Mouse (Mus musculus): ENCODE data around the gene Zfp560. TPM values are rescaled to one million over a fixed set of nuclear protein-coding genes. Genes with fewer than 3 reads are reported as not detected.
"Not testable (repeated sequence)": the region's sequence is repeated elsewhere in the genome, so short reads cannot be mapped to it uniquely, and the experiment has no call there.

Gene Zfp560
- polyA plus RNA-seq (2012; rRNA removed), result 9.2 and 14.9 TPM in 2 replicates

DNA sequence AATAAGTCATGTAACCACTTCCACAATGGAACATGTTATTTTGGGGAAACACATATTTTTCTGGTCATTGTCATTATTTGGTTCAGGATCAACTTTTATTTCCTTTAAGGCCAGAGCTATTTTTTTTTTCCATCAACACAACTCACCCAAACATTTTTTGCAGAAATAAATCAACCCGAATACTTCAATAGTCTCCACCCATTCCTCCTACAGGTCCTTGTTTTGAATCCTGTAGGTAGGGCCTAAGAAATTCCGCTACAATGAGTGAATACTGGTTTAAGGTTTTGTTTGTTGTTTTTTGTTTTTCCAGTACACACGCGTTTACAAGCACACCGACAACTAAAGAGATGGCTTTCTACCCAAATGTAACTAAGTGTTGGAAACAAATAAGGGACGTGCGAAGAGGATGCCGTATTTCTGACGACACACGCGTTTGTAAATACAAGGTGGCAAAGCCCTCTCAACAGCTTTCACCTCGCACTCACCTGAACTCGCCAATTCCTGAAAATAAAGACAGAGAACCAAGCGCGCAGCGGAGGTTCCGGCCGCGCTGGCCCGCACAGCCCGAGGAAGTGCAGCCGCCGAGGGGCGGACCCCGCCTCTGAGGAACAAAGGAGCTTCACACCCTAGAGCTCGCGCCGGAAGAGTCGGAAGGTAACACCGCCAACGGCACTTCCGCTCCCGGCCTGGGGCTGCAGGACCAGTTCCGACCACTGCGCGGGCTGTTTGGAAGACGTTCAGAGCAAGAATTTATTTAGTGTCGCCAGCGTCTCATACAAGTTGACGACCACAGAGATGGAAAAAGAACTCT, at the start of gene Zfp560:
TSS of gene Zfp560 (minus strand) at position 646 of the 811 bp plus-strand sequence.
- peak; percentile 30 for DNase-seq (ENCODE audit: low read depth)

GRCm38 (mm10) chr9:20430004-20430403, 45.0 kb upstream of the Zfp560 start:
- no peak for DNase-seq (ENCODE audit: low read depth)

- DNase-seq (ENCODE audit: low read depth), result no peak
These were observed 26.5 kb upstream of the Zfp560 start for GRCm38 (mm10) chr9:20411460-20411859.

DNA sequence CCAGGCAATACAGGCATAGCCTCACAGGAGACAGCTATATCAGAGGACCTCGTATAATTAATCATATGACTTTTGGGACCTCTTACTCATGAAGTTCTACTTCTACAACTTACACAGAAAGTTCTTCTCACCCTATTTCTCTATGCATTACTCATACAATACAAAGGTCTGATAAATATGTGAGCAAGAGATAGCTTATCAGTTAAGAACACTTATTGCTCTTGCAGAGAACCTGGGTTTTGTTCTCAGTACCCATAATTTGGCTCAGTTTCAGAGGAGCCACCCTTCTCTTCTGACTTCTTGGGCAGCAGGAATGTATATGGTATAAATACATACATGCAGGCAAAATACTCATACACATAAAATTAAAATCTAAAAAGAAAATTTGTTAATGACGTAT, 24.3 kb upstream of the Zfp560 start:
- no peak for DNase-seq (ENCODE audit: low read depth)

- DNase-seq (ENCODE audit: low read depth), result no peak
These were observed 346 bp upstream of the Zfp560 start for GRCm38 (mm10) chr9:20385343-20385703.

GRCm38 (mm10) chr9:20383659-20384058, 1.3 kb downstream of the Zfp560 start:
- DNase-seq (ENCODE audit: low read depth), result no peak

DNA sequence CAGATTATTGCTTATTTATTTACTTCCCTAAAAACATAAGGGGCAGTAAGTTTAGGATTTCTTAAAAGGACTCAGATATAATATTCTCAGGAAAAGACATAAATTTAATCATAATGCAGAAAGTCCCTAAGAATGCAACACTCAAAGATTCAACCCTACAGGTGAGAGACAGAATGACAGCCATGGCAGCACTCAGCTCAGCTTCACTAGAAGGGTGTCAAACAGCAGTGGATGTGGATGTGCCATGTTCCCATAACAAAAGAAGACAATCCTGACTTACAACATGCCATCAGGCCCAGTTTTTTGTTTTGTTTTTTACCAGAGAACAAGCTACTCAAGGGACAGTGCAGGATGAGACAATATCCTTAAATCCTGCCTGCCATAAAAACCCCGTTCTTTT, 10.3 kb downstream of the Zfp560 start:
- DNase-seq (ENCODE audit: low read depth), result no peak

DNA sequence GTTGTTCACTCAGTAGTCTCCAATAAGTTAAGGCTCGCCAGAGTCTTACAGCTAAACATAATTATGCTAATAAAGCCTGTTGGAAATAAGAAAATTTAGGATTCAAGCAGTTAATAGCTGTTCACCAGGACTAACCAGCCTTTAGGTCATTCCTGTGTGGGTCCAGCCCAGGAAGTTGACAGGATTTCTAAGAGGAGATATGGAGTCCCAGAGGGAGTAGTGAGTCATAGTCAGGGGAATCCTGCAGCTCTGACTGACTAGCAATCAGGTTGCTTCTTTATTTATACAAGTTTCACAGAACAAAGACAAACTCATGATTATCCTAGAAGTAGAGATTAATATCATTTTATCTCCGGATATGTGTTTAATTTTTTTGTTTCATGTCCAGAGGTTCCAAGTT, 17.7 kb downstream of the Zfp560 start:
- no peak for DNase-seq (ENCODE audit: low read depth)

DNA sequence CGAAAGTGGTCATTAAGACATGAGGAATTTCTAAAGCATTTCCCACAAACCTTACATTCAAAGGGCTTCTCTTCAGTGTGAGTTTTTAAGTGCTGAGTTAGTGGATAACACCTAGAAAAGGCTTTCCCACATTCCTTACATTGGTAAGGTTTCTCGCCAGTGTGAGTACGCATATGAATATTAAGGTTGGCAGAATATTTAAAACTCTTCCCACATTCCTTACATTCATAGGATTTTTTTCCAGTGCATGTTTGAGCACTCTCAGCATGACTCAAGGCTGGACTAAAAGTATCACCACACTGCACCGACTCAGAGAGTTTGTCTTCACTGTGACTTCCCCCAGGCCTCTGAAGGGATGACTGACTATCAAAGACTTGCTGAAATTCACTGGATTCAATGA, 36.5 kb downstream of the Zfp560 start:
- DNase-seq (ENCODE audit: low read depth), result no peak

- no peak for DNase-seq (ENCODE audit: low read depth)
These were observed 49.0 kb downstream of the Zfp560 start, which contains the start of gene Olfr18 for GRCm38 (mm10) chr9:20335994-20336393. Gene Olfr18 (minus strand): TSS chr9:20336094.

- no peak for DNase-seq (ENCODE audit: low read depth)
These were observed 86.7 kb downstream of the Zfp560 start, which contains the start of gene Olfr873 for GRCm38 (mm10) chr9:20298232-20298631. Gene Olfr873 (plus strand): TSS chr9:20298532.

GRCm38 (mm10) chr9:20295562-20295961, 89.4 kb downstream of the Zfp560 start:
- not testable (repeated sequence) for DNase-seq (ENCODE audit: low read depth)

Other genes starting within 250 kb of the Zfp560 start
- not detected in 2 replicates for gene Olfr870, start 211.1 kb downstream of the Zfp560 start, polyA plus RNA-seq (2012; rRNA removed)
- not detected in 2 replicates for gene Olfr871, start 173.0 kb downstream of the Zfp560 start, polyA plus RNA-seq (2012; rRNA removed)
- not detected in 2 replicates for gene Olfr872, start 148.1 kb downstream of the Zfp560 start, polyA plus RNA-seq (2012; rRNA removed)
- not detected in 2 replicates for gene Olfr39, start 102.8 kb downstream of the Zfp560 start, polyA plus RNA-seq (2012; rRNA removed)
- not detected in 2 replicates for gene Olfr873, start 86.6 kb downstream of the Zfp560 start, polyA plus RNA-seq (2012; rRNA removed)
- gene Olfr18, start 49.1 kb downstream of the Zfp560 start, polyA plus RNA-seq (2012; rRNA removed), result not detected in 2 replicates
- gene Zfp26, start 75.0 kb upstream of the Zfp560 start, polyA plus RNA-seq (2012; rRNA removed), result 3.8 and 4.0 TPM in 2 replicates
- gene Zfp426, start 107.6 kb upstream of the Zfp560 start, polyA plus RNA-seq (2012; rRNA removed), result 7.5 and 8.3 TPM in 2 replicates
- 9.1 and 9.7 TPM in 2 replicates for gene Zfp266, start 136.2 kb upstream of the Zfp560 start, polyA plus RNA-seq (2012; rRNA removed)
- gene Zfp846, start 196.1 kb upstream of the Zfp560 start, polyA plus RNA-seq (2012; rRNA removed), result 3.1 and 3.7 TPM in 2 replicates